Mouse (Mus musculus) monocyte, adult 5-6 weeks (primary cell): ENCODE results near the gene Wsb1. TPM values are rescaled to one million over a fixed set of nuclear protein-coding genes. Genes with fewer than 3 reads are reported as not detected.

Source experiments
- ATAC-seq: fragments of 153-309, 156-312 bp; replicated peaks from 2 replicates; pipeline ENCODE4 v1.8.0; 2017; ENCODE audit warnings: mild to moderate bottlenecking; ENCODE audit not compliant: low TSS enrichment, insufficient number of reproducible peaks, severe bottlenecking, poor library complexity, low FRiP score
- total RNA-seq: library from RNA; stranded (forward); fragments of 200-1000, 200-491, 200-594 nt; gene quantifications from 3 replicates; pipeline ENCODE4 v1.2.3, GENCODE M21; 2017

The Wsb1 gene
- total RNA-seq, 1 experiment from 2014 or later: 274 TPM

- ATAC-seq: no peak
These were observed 64.2 kb downstream of the Wsb1 start for GRCm38 (mm10) chr11:79190257-79190656.

Other genes starting within 250 kb of the Wsb1 start
- 5.3 to 11.9 TPM (median 6.9 TPM) in 3 replicates for gene Ksr1, start 108.3 kb downstream of the Wsb1 start, total RNA-seq
- not detected in 3 replicates for gene Gm9964, start 42.2 kb upstream of the Wsb1 start, total RNA-seq
- gene Nf1, start 85.0 kb upstream of the Wsb1 start, total RNA-seq: 13.7 to 20.7 TPM (median 16.1 TPM) in 3 replicates
- gene Omg, start 249.4 kb upstream of the Wsb1 start, total RNA-seq: 0.68 to 0.96 TPM (median 0.86 TPM) in 3 replicates